Mouse (Mus musculus): ENCODE results near the gene Mmadhc. TPM values are rescaled to one million over a fixed set of nuclear protein-coding genes. Genes with fewer than 3 reads are reported as not detected.

Mmadhc gene
- total RNA-seq (2021), result 10 to 100 TPM; 49.1 to 56.7 TPM
- long read RNA-seq, experiment 1, transcript Mmadhc-201 (8 exons, 1,342 nt), result major isoform, 18 of 40 reads
- long read RNA-seq, experiment 1, partial matches to known transcripts, result 12 of 40 reads
- long read RNA-seq, experiment 1, other reads (novel, unspliced or antisense), result 7 of 40 reads
- long read RNA-seq, experiment 2, transcript Mmadhc-201 (8 exons, 1,342 nt), result major isoform, 20 of 50 reads
- long read RNA-seq, experiment 2, partial matches to known transcripts, result 17 of 50 reads
- long read RNA-seq, experiment 2, other reads (novel, unspliced or antisense), result 12 of 50 reads

DNA sequence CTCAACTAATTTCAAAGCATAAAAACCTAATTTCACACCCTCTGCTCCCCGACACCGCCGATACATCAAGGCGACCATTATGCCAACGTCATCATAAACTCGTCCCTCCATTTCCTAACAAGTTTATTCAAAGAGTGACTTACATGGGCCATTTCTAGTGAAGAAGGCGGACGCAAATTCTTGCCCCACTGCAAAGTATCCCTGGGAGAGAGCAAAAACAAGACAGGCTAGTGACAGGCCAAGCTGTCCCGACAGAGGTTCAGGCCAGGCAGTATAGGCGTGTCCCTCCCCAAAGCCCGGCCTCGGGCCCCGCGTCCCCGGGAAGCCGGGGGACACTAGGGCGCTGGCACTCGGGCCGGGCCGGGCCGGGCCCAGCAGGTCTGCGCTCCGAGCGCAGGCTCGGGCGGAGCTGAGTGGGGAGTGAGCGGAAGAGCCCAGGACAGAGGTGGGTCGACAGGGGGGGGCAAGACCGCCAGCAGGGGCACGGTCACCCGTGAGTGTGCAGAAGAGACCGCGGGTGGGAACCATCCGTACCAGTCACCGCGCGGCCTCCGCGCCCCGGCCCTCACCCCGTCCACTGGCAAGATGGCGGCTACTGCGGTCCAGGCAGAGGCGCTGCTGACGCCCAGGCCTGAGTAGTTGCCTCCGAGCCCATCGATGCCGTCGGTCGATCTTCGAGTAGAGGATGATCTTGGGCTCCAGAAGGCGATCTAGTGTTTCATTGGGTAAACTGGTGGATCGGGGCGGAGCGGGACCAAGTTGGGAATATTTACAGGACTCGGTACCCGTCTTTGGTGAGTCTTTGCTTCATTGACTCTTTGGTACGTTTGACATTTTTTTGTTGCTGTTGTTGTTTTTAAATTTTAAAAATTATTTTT, at the start of gene Mmadhc:
Gene Mmadhc, minus strand, starts transcription at position 693 of the 878 bp plus-strand sequence.
- DNase-seq (ENCODE audit: low spot score in 2 of 2), result peak; percentile 85 to 92

DNA sequence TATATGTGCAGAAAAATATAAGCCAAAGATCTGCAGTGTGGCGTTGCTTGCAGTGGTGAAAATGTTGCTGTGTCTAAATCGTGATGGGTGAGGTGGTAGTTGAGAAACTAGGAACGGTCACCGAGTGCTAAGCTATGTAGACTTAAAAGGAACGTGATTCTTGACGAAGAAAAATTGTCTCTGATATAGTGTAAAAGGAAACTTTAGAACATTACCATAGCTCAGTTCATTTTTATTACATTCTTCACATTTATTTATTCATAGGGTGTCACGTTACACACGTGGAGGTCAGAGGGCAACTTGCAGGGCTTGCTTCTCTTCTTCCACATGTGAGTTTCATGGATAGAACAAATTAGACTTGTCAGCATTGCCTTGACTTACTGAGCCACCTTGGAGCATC, 47.0 kb upstream of the Mmadhc start:
- DNase-seq (ENCODE audit: low spot score in 2 of 2), result no peak

DNA sequence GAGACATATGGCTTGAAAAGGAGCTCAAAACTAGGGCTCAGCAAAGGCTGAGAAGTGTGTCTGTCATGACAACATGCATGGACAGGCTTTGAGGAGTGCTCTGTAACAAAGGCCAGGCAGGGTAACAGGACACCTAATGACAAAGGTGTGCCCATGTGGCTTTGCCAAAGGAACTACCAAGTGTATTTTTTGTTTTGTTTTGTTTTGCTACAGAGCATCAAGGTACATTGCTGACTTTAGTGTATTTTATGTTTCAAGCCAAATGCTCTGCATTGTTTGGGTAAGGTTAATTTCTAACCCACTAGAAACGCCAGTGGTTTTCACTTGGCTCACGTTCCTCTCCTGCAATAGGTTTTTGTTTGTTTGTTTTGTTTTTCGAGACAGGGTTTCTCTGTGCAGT, 42.5 kb upstream of the Mmadhc start:
- no peak for DNase-seq (ENCODE audit: low spot score in 2 of 2)

DNA sequence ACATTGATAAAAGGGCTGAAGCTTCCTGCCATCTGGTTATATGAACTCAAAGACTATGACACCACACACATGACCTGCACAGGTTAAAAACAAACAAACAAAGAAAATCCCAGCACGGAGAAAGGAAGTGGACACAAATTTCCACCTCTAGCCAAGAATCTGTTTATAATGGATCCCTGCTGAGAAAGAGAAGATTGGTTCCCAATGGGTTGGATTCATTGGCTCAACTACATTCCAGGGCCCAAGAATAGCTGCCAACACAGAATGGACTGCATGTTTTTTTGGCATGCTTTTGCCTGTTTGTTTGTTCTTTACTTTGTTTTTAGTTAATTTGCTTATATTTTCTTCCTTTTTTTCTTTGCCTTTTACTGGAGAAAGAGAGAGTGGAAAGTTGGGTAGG, 41.0 kb upstream of the Mmadhc start:
- peak in 1 of 2 experiments; percentile 18 for DNase-seq (ENCODE audit: low spot score in 2 of 2)

DNA sequence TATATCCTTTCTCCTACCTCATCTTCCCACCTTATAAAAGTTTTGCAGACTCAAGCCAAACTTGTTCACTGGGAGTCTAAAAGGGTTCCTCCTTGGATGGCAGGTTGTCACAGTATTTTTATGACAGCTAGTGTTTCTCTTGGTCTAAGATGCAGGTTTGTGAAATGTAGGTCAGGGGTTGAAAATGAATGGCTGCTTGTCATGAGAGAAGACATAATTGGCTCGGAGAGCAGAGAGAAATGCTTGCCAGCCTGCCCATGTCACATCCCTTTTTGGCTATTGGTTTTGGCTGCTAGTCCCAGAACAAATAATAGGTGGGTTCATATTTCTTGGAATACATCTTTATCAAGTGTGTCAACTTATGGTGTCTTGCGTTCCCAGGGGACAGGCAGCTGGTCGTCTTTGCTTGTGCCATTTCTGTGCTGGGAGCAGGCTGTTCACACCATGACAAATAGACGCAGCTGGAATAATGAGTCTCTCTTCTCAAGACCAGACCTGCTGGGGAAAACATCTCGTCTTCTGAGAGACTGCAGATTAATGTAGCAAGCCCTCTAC, 35.2 kb upstream of the Mmadhc start:
- no peak for DNase-seq (ENCODE audit: low spot score in 2 of 2)

DNA sequence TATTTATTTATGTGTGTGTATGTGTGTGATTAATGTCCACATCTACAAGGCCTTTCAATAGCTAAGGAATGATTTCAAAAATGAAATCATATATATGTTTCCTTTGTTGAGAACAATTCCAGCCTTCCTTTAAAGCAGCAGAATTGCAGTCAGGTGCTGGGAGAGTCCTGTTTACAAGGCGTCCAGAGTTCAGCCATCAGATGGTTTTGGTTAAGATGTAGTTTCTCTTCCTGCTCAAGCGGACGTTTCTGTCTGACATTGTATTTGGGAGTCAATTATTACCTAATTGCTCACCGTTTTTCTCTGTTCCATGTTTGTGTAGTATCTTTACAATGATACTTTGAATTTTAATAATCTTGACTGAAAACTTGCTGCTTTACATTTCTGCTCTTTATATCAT, 31.6 kb upstream of the Mmadhc start:
- DNase-seq (ENCODE audit: low spot score in 2 of 2), result no peak

DNA sequence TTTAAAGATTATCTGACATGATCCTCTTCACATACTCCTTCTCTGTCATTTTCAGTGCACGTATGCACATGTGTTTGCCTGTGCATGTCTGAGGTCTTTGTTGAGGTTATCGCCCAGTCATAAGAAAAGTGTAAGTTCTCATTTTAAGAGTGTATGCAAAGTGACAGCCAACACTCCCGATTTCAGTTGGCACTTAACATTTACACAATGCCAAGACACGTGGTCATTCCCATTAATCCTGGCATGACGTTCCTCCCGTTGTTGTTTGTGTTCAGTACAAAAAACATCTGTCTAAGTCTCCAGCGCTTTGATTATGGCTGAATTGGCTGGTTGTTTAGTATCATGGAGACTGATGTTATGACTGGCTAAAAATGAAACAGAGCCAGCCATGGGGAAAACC, 28.2 kb upstream of the Mmadhc start:
- no peak for DNase-seq (ENCODE audit: low spot score in 2 of 2)

DNA sequence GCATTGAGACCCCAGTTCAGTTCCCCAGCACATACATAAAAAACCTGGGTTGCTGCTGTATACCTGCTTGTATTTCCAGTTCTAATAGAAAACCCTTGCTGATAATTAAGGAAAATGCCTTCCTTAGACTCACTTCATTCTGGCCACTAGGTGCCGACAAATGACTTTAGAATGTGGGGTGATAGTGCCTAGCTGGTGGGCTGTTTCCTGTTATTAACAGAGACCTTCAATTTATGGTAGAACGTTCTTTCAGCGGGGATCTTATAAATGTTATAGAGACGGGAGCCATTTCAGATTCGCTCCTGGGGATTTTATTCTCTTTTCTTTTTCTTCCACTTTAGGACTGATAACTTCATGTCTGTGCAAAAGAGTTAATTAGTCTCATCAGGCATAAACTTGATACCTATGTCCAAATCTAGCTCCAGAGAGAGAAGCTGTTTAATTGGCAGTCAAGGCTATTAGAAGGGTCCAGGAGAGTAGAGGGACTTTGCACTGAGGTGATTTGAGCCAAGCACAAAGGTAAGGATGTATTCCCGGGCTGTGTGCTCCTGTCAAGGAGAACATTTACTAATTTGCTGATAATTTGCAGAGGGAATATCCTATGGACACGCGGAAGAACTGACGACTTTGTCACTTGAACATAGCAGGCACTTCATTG, 10.2 kb upstream of the Mmadhc start:
- peak; percentile 29 to 71 for DNase-seq (ENCODE audit: low spot score in 2 of 2)

DNA sequence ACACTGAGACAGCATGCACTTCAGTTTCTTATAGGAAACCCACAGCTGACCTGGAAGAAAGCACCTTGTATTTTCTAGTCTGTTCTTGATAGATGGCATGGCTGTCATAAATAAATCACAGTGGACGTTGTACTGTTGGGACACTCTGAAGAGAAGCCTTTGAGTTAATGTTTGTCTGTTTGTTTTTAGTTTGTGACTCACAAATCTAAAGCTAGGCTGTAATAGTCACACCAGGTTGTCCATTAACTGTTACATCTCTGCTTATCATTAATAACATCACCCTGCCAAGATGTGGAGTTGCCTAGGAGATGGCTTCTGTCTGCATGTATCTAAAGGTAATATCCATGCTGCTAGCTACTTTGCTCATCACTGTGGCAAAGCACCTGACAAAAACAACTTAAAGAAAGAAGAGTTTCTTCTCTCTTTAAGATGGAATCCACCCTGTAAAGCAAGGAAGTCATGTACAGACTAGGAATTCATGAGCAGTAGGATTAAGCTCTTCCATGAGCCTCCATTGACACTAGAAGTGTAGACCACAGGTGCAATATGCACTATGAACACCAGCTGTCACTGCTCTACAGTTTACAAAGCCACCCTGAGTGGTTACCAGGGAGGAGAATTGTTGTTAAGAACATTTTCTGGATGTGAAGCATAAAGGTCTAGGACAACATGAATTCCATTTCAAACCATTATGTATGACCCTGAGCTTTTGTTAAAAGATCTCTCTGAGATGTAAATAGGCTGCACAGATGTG, 8.4 kb upstream of the Mmadhc start:
- DNase-seq (ENCODE audit: low spot score in 2 of 2), result no peak

DNA sequence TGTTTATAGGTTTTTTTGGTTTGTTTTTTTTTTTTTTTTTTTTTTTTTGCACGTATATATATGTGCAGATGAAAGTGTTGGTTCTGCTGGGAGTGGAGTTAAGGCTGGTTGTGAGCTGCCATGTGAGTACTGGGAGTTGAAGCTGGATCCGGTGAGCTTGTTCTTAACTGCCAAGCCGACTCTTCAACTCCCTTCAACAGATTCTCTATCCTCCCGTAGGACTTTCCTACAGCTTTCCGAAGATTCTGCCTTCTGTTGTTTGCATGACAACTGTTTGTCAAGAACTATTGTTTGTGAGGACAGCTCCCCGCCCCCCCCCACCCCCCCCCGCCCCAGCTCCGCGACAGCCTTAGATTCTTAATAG, 368 bp upstream of the Mmadhc start:
- no peak for DNase-seq (ENCODE audit: low spot score in 2 of 2)

DNA sequence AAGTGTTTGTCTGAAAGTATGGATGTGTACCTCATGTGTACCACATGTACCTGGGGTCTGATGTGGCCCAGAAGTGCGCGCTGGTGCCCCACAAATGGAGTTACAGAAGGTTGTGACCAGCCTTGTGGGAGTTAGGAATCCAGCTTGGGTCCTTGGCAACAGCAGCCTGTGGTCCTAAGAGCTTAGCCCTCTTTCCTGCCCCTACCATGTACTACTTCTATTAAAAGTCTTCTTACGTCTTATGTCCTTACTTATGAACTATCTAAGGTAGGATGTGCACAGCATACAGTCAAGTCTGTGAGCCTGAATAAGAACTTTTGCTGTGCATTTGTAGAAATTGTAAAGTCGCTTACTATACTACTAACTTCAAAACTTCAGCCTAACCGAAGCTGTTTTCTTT, 1.0 kb downstream of the Mmadhc start:
- DNase-seq (ENCODE audit: low spot score in 2 of 2), result no peak

DNA sequence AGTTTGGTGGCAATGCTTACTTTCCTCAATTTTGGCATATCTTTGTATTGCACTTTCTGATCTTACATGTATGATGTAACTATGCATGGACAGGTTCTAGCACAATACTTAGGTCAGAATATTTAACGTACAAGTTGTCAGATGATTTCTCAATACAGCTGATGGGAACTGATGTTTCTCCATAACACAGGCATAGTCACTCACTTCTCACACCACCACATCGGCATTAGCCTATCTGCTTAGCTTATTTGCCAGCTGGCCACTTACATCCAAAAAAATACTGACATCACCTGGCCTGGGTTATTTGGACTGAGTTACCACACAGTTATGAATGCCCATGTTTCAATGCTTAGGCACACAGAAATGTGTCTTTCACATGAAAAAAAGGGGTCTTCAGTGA, 2.5 kb downstream of the Mmadhc start:
- DNase-seq (ENCODE audit: low spot score in 2 of 2), result no peak

DNA sequence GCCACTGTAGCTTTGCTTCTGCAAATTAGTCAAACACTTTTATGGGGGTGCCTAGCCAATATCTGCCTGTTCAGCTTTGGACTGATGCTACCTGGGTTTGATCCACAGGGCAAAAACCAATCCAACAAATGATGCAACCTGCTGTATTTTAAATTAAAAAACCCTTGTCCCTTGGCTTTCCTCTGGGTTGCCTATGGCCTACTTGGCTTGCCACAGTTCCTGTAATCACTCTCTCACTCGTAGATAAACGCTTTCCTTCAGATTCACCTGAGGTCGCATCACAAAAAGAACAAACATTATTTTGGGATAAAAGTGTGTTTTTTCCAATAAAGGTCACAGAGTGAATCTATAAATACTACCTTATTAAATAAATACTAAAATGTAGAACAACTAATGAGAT, 3.0 kb downstream of the Mmadhc start:
- DNase-seq (ENCODE audit: low spot score in 2 of 2), result no peak

DNA sequence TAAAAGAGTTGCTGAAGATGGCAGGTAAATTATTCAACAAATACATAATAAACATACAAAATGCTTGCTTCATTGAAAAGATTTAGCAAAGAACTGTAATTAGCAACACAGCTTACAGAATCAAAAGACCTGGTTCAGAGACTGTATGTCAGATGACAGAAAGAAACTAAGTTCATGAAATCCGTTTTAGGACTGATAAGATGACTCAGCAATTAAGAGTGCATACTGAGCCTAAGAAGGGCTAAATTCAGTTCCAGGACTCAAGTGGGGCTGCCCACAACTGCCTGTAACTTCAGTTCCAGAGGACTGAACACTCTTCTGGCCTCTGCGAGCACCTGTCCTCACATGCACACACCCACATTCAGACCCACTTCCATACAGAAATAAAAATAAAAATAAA, 4.7 kb downstream of the Mmadhc start:
- DNase-seq (ENCODE audit: low spot score in 2 of 2), result no peak

DNA sequence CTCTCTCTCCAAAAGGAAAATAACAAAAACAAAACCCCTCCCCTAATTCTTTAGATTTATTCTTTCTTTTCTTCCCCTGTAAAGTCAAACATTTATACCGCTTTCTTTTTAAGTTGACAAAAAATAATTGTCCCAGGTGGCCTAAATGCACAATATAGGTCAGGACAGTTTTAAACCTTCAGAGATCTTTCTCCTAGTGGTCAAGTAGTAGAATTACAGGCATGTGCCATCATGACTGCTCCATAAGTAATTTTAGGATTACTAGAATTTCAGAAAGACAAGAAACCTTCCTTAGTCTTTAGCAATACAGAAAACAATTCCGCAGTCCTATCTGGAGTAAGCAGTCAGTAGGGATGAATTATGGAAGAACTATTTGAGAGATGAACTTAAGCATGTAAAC, 5.8 kb downstream of the Mmadhc start:
- DNase-seq (ENCODE audit: low spot score in 2 of 2), result no peak

DNA sequence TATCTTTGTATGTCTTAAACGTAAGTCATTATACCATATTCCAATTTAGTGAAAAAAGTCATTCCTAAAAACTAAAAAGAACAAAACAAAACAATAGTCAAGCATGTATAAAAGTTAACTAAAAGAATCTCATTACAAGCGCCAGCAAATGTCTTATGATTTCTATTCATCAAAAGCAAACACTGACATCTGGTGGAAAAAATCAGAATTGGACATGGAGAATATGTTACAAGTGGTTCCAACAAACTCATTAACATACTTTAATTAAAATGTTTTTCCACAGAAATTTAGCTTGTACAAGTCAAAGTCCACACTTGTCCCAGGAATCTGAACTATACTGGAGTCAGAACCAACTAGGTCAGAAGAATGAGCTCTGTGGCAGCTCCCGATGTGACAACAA, 11.8 kb downstream of the Mmadhc start:
- DNase-seq (ENCODE audit: low spot score in 2 of 2), result peak in 1 of 2 experiments; percentile 68

DNA sequence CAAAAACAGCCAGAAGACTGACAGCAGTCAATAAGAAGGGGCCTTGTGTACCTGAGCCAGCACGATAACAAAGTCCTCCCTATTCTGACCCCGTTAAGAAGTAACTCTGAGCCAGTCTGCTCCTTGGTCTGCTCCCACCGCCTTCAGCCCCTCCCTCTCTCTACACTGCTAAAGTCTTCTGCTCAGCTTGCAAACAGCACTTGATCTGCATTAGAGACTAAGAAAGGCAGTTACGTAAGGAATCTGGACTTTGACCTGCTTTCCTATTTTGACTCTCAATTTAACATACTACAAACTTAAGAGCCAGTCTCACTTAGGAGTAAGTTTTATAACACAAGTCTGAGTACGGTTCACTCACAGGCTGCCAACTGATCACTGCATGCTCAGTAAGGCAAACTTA, 12.6 kb downstream of the Mmadhc start:
- DNase-seq (ENCODE audit: low spot score in 2 of 2), result no peak

DNA sequence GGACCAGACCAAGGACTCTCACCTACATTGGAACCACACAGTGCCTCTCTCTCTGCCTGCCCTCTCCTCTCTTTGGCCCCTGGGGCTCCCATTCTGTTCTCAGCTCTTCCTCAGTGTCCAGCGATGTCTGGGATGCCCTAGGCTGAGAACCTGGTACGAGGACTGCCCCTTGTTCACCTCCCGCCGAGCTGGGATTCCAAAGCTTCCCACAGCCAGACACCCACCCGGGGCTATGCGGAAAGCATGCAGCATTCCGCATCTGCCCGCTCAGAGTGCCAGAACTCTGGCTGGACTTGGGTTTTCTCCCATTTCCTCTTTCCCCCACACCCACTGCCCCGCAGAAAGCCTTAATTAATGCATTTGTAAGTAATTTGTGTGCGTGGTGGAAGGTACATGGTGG, 19.9 kb downstream of the Mmadhc start:
- DNase-seq (ENCODE audit: low spot score in 2 of 2), result no peak

DNA sequence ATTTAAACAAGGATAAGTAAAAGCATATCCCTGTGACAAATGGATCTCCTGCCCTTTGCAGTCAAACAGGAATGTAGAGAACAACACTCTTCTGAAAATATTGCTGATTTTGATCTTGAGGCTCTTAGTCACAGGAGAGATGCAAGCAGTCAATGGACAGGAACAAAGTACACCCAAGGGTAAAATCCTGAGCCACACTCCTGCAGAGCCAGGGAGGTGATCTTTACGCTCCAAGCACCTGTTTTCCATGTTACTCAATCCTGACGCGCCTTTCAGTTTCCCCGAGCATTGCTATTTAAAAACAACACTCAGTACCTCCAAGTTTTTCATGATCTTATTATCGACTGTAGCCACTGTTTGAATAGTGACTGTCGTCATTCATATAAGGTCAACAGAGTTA, 23.2 kb downstream of the Mmadhc start:
- DNase-seq (ENCODE audit: low spot score in 2 of 2), result no peak

DNA sequence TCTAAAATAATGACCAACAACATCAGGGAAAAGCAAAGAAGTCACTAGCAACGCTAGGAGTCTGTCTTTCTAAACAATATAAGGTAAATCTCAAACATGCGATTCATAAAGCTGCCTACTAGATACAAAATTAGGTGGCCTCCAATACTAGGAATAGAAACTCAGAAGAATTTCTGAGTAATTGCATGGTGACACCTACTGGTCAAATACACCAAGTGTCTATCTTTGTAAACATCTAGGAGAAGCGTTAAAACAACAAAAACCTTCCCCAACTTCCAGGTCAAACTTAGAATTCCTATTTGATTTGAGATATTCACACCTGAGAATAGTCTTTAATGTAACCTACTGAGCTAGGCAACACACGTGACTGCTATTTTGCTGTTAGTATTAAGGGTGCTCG, 24.4 kb downstream of the Mmadhc start:
- peak in 1 of 2 experiments; percentile 62 for DNase-seq (ENCODE audit: low spot score in 2 of 2)

DNA sequence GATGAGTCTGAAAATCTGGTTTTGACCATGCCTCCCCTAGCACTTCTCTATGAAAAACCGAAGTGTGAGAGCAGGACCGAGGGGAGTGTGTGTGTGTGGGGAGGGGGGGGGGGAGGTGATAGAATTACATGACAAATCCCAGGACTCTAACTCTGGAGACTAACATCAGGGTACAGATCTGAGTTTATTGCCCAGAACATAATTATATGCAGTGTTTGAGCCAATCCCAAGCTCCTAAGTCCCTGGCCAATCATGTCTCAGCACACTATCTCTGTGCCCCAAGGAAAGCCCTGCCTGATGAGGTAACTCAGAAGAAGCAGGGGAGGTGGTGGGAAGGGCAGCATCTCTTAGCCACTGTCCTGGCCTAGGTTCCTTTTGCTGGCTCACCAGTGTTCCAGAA, 28.1 kb downstream of the Mmadhc start:
- no peak for DNase-seq (ENCODE audit: low spot score in 2 of 2)

Measured in layer of hippocampus, postnatal 14 days (tissue).